Mouse (Mus musculus): ENCODE data around the gene Clec11a. TPM values are rescaled to one million over a fixed set of nuclear protein-coding genes. Genes with fewer than 3 reads are reported as not detected.

Gene Clec11a
- total RNA-seq, 2 experiments from 2014 or later, result 1.6 to 2.2 TPM

Other genes with a start within 250 kb of the Clec11a start
- not detected for gene Klk1b21, start 204.6 kb downstream of the Clec11a start, total RNA-seq (2021)
- not detected for gene Klk1b22, start 194.2 kb downstream of the Clec11a start, total RNA-seq (2021)
- not detected for gene Klk1b16, start 170.1 kb downstream of the Clec11a start, total RNA-seq (2021)
- not detected for gene Klk1b24, start 118.7 kb downstream of the Clec11a start, total RNA-seq (2021)
- not detected for gene Klk1b3, start 108.7 kb downstream of the Clec11a start, total RNA-seq (2021)
- not detected for gene Klk1b4, start 99.5 kb downstream of the Clec11a start, total RNA-seq (2021)
- gene Klk1b5, start 91.0 kb downstream of the Clec11a start, total RNA-seq (2021), result not detected
- gene Klk1, start 81.5 kb downstream of the Clec11a start, total RNA-seq (2021), result under 1 TPM in 1 of 2 experiments, not detected in 1; 0.42 TPM
- not detected for gene Gm36864, start 70.7 kb downstream of the Clec11a start, total RNA-seq (2021)
- under 1 TPM; 0.23 to 0.30 TPM for gene 1700028J19Rik, start 60.2 kb downstream of the Clec11a start, total RNA-seq (2021)
- 1 to 10 TPM; 6.3 to 8.2 TPM for gene 2410002F23Rik, start 60.2 kb downstream of the Clec11a start, total RNA-seq (2021)
- gene Acp4, start 49.5 kb downstream of the Clec11a start, total RNA-seq (2021), result not detected
- not detected for gene Gm15517, start 45.5 kb downstream of the Clec11a start, total RNA-seq (2021)
- gene Shank1, start 3.4 kb upstream of the Clec11a start, total RNA-seq (2021), result under 1 TPM; 0.27 to 0.28 TPM
- 1 to 10 TPM; 1.6 to 2.1 TPM for gene Syt3, start 77.2 kb upstream of the Clec11a start, total RNA-seq (2021)
- not detected for gene 1700008O03Rik, start 78.9 kb upstream of the Clec11a start, total RNA-seq (2021)
- gene Lrrc4b, start 122.1 kb upstream of the Clec11a start, total RNA-seq (2021), result under 1 TPM in 1 of 2 experiments, not detected in 1; 0.20 TPM
- gene Aspdh, start 158.5 kb upstream of the Clec11a start, total RNA-seq (2021), result not detected
- 10 to 100 TPM; 48.7 to 49.2 TPM for gene Josd2, start 161.1 kb upstream of the Clec11a start, total RNA-seq (2021)
- gene Emc10, start 189.6 kb upstream of the Clec11a start, total RNA-seq (2021), result 10 to 100 TPM; 42.4 to 43.5 TPM
- gene Fam71e1, start 189.7 kb upstream of the Clec11a start, total RNA-seq (2021), result 1 to 10 TPM; 3.9 to 4.4 TPM
- 1,000 to 10,000 TPM; 4,354 to 5,208 TPM for gene Mybpc2, start 217.8 kb upstream of the Clec11a start, total RNA-seq (2021)
- gene Spib, start 225.2 kb upstream of the Clec11a start, total RNA-seq (2021), result not detected
- 1 to 10 TPM; 5.6 to 6.7 TPM for gene Pold1, start 241.9 kb upstream of the Clec11a start, total RNA-seq (2021)
- 10 to 100 TPM; 28.9 to 31.1 TPM for gene Nr1h2, start 247.0 kb upstream of the Clec11a start, total RNA-seq (2021)

Measured in gastrocnemius, postnatal 36 days (tissue).